Mouse (Mus musculus): ENCODE measurements around the gene Tbc1d17.

Gene Tbc1d17

GRCm38 (mm10) chr7:44868919-44869696, 20.2 kb upstream of the Tbc1d17 start:
- DNase-seq, result peak; percentile 72 to 74

GRCm38 (mm10) chr7:44868465-44868864, 19.6 kb upstream of the Tbc1d17 start:
- no peak for DNase-seq

- DNase-seq, result no peak
Observed at GRCm38 (mm10) chr7:44867802-44868201, 18.9 kb upstream of the Tbc1d17 start.

GRCm38 (mm10) chr7:44867010-44867702, 18.3 kb upstream of the Tbc1d17 start:
- DNase-seq, result no peak

GRCm38 (mm10) chr7:44866276-44867009, 17.6 kb upstream of the Tbc1d17 start:
- DNase-seq, result peak in 1 of 2 experiments; percentile 47

GRCm38 (mm10) chr7:44864595-44865542, 16.0 kb upstream of the Tbc1d17 start:
- peak in 1 of 2 experiments; percentile 57 for DNase-seq

- DNase-seq, result no peak
Observed at GRCm38 (mm10) chr7:44863982-44864494, 15.2 kb upstream of the Tbc1d17 start.

- no peak for DNase-seq
Observed at GRCm38 (mm10) chr7:44863210-44863609, 14.3 kb upstream of the Tbc1d17 start.

- no peak for DNase-seq
Observed at GRCm38 (mm10) chr7:44862434-44862833, 13.6 kb upstream of the Tbc1d17 start.

- no peak for DNase-seq
Observed at GRCm38 (mm10) chr7:44861429-44861816, 12.5 kb upstream of the Tbc1d17 start.

GRCm38 (mm10) chr7:44860576-44861428, 11.9 kb upstream of the Tbc1d17 start:
- peak; percentile 77 to 87 for DNase-seq

- no peak for DNase-seq
Observed at GRCm38 (mm10) chr7:44859896-44860295, 11.0 kb upstream of the Tbc1d17 start.

GRCm38 (mm10) chr7:44857905-44858304, 9.0 kb upstream of the Tbc1d17 start:
- no peak for DNase-seq

- DNase-seq, result peak; percentile 88 to 89
Observed at GRCm38 (mm10) chr7:44857042-44857552, 8.2 kb upstream of the Tbc1d17 start, which contains the start of gene Pnkp. Gene Pnkp (plus strand): TSS chr7:44857139.

- no peak for DNase-seq
Observed at GRCm38 (mm10) chr7:44856265-44856916, 7.5 kb upstream of the Tbc1d17 start.

GRCm38 (mm10) chr7:44855036-44855435, 6.2 kb upstream of the Tbc1d17 start:
- DNase-seq, result no peak

- DNase-seq, result peak; percentile 84 to 86
Observed at GRCm38 (mm10) chr7:44854356-44855031, 5.6 kb upstream of the Tbc1d17 start.

- DNase-seq, result peak in 1 of 2 experiments; percentile 54
Observed at GRCm38 (mm10) chr7:44853596-44854355, 4.9 kb upstream of the Tbc1d17 start.

- DNase-seq, result no peak
Observed at GRCm38 (mm10) chr7:44853065-44853464, 4.2 kb upstream of the Tbc1d17 start.

Measured in cerebellum, postnatal 14 days (tissue).